Mouse (Mus musculus): ENCODE measurements around the gene Chst14. TPM values are rescaled to one million over a fixed set of nuclear protein-coding genes. Genes with fewer than 3 reads are reported as not detected.

Chst14 gene
- polyA plus RNA-seq, 1 experiment from 2014 or later, result 38.0 TPM

DNA sequence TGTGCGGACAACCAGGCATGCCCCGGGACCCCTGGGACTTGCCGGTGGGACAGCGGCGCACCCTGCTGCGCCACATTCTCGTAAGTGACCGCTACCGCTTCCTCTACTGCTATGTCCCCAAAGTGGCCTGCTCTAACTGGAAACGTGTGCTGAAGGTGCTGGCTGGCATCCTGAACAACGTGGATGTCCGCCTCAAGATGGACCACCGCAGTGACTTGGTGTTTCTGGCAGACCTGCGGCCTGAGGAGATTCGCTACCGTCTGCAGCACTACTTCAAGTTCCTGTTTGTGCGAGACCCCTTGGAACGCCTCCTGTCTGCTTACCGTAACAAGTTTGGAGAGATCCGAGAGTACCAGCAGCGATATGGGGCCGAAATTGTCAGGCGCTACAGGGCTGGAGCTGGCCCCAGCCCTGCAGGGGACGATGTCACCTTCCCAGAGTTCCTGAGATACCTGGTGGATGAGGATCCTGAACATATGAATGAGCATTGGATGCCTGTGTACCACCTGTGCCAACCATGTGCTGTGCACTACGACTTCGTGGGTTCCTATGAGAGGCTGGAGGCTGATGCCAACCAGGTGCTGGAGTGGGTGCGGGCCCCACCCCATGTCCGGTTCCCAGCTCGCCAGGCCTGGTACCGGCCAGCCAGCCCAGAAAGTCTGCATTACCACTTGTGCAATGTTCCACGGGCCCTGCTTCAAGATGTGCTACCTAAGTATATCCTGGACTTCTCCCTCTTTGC, 873 bp downstream of the Chst14 start:
- no peaks in the 10 kb centered on the region for H3K27me3 ChIP-seq (ENCODE audit: control insufficient read depth, insufficient read depth, low read length)
- H3K27ac ChIP-seq (ENCODE audit: low read length), result peak overlapping the region; percentile 74; the same call in 1 of the 2 replicates
- ATAC-seq (ENCODE audit: insufficient number of reproducible peaks, insufficient read depth, low FRiP score, low read depth), result no peak
- H3K9me3 ChIP-seq (ENCODE audit: control insufficient read depth, low read depth, low read length), result no peaks in the 10 kb centered on the region
- peaks cover 3% of the 10 kb centered on the region; the same call in 1 of the 2 replicates for H3K36me3 ChIP-seq (ENCODE audit: control insufficient read depth, insufficient read depth, low read length)
- WGBS, result 27% methylated on average over 31 of the region's 31 CpGs
- H3K4me2 ChIP-seq (replicated peaks; ENCODE audit: low read depth, low read length), result peak overlapping the region; percentile 72
- H3K9ac ChIP-seq (replicated peaks; ENCODE audit: low read depth, low read length), result peak overlapping the region; percentile 80
- H3K4me1 ChIP-seq (ENCODE audit: control insufficient read depth, insufficient read depth, low read length), result peaks cover 19% of the 10 kb centered on the region; the same call in 1 of the 2 replicates
- H3K4me3 ChIP-seq (ENCODE audit: low read depth, low read length), result peak overlapping the region; percentile 71

DNA sequence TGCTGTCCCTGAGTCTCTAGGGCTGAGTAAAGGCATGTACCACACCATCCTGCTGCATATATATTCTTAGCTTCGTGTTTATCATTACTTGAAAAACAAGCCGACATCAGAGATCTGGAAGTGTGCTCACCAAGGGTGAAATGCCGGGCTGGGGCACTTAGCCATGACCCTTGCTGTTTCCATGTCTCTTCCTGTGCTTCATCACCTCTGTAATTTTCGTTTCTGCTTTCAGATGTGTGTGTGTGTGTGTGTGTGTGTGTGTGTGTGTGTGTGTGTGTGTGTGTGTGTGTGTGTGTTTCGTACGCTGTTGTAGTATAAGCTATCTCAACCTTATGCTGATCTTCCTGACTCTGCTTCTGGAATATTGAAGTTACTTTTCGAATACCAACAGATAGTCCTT, 15.0 kb downstream of the Chst14 start:
- Histone ChIP-seq H3K4me3 (ENCODE audit: low read depth, low read length) (no peak overlapping the region), H3K4me2 (replicated peaks; ENCODE audit: low read depth, low read length) (no peak overlapping the region), H3K4me1 (ENCODE audit: control insufficient read depth, insufficient read depth, low read length) (no peaks in the 10 kb centered on the region), H3K9ac (replicated peaks; ENCODE audit: low read depth, low read length) (no peak overlapping the region), H3K36me3 (ENCODE audit: control insufficient read depth, insufficient read depth, low read length) (no peaks in the 10 kb centered on the region), H3K9me3 (ENCODE audit: control insufficient read depth, low read depth, low read length) (no peaks in the 10 kb centered on the region), H3K27ac (ENCODE audit: low read length) (no peak overlapping the region), H3K27me3 (ENCODE audit: control insufficient read depth, insufficient read depth, low read length) (no peaks in the 10 kb centered on the region)
- no peak for ATAC-seq (ENCODE audit: insufficient number of reproducible peaks, insufficient read depth, low FRiP score, low read depth)
- 62% methylated on average over 7 of the region's 7 CpGs for WGBS

DNA sequence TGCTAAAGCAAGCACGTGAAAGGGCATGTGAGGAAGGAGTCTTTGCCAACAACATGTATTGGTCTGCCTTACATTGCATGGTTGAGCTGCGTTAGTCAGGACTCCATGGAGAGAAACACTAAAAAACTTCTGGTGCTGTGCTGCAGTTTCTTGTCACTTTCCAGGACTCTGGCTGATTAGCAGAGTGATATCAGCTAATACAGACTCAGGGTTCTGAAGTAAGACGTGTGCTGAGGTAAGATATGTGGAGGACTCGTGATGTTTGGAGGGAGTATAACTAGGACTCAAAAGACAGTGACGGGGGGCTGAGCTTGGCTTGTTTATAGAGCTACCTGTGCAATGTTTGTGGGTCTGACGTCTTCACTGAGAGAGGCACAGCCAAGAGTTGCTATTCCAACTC, 16.9 kb downstream of the Chst14 start:
- Histone ChIP-seq H3K9me3 (ENCODE audit: control insufficient read depth, low read depth, low read length) (no peaks in the 10 kb centered on the region), H3K36me3 (ENCODE audit: control insufficient read depth, insufficient read depth, low read length) (no peaks in the 10 kb centered on the region), H3K4me2 (replicated peaks; ENCODE audit: low read depth, low read length) (no peak overlapping the region), H3K27me3 (ENCODE audit: control insufficient read depth, insufficient read depth, low read length) (no peaks in the 10 kb centered on the region), H3K4me3 (ENCODE audit: low read depth, low read length) (no peak overlapping the region), H3K9ac (replicated peaks; ENCODE audit: low read depth, low read length) (no peak overlapping the region), H3K4me1 (ENCODE audit: control insufficient read depth, insufficient read depth, low read length) (no peaks in the 10 kb centered on the region), H3K27ac (ENCODE audit: low read length) (no peak overlapping the region)
- ATAC-seq (ENCODE audit: insufficient number of reproducible peaks, insufficient read depth, low FRiP score, low read depth), result no peak
- 85% methylated on average over 6 of the region's 6 CpGs for WGBS

DNA sequence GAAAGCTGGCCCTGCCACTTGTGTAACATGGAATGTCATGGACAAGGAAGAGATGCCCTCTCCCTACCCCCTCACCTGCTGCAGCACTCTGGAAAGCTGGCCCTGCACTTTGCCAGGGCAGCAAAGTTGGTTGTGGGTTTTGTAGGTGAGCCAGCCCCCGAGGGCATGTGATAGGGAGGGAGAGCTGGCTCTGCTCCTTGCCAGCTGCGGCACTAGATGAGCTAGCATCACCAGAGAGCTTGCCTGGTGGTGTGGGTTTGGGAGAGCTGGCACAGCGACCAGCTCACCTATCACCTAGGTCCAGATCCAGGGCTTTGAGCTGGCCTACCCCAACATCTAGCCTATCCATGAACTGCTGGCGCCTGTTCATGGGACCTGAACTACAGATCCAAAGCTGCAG, 22.5 kb downstream of the Chst14 start:
- 89% methylated on average over 4 of the region's 4 CpGs for WGBS

DNA sequence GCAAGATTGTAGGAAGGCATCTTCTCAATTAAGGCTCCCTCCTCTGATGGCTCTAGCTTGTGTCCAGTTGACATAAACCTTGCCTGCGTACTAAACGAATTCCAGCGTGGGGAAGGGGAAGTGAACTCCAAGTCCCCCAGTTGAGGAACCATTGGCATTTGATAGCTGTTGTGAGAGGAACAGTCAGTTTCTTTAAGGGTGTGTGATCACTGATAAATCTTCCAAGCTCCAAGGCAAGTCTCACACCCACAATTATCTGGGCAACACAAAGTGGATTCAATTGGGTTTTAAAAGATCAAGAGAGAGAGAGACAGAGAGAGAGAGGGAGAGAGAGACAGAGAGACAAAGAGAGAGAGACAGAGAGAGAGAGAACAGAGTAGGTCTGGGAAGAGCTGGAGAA, 23.4 kb downstream of the Chst14 start:
- Histone ChIP-seq H3K4me1 (ENCODE audit: control insufficient read depth, insufficient read depth, low read length) (no peaks in the 10 kb centered on the region), H3K9me3 (ENCODE audit: control insufficient read depth, low read depth, low read length) (no peaks in the 10 kb centered on the region), H3K27me3 (ENCODE audit: control insufficient read depth, insufficient read depth, low read length) (no peaks in the 10 kb centered on the region), H3K27ac (ENCODE audit: low read length) (no peak overlapping the region), H3K4me3 (ENCODE audit: low read depth, low read length) (no peak overlapping the region), H3K4me2 (replicated peaks; ENCODE audit: low read depth, low read length) (no peak overlapping the region), H3K9ac (replicated peaks; ENCODE audit: low read depth, low read length) (no peak overlapping the region), H3K36me3 (ENCODE audit: control insufficient read depth, insufficient read depth, low read length) (no peaks in the 10 kb centered on the region)
- ATAC-seq (ENCODE audit: insufficient number of reproducible peaks, insufficient read depth, low FRiP score, low read depth), result no peak
- WGBS, result 66% methylated on average over 3 of the region's 3 CpGs

More for the DNA sequence above, 22.5 kb downstream of the Chst14 start:
- Histone ChIP-seq H3K36me3 (ENCODE audit: control insufficient read depth, insufficient read depth, low read length) (no peaks in the 10 kb centered on the region), H3K9me3 (ENCODE audit: control insufficient read depth, low read depth, low read length) (no peaks in the 10 kb centered on the region), H3K4me2 (replicated peaks; ENCODE audit: low read depth, low read length) (no peak overlapping the region), H3K4me1 (ENCODE audit: control insufficient read depth, insufficient read depth, low read length) (no peaks in the 10 kb centered on the region), H3K4me3 (ENCODE audit: low read depth, low read length) (no peak overlapping the region), H3K27ac (ENCODE audit: low read length) (no peak overlapping the region), H3K9ac (replicated peaks; ENCODE audit: low read depth, low read length) (no peak overlapping the region), H3K27me3 (ENCODE audit: control insufficient read depth, insufficient read depth, low read length) (no peaks in the 10 kb centered on the region)
- ATAC-seq (ENCODE audit: insufficient number of reproducible peaks, insufficient read depth, low FRiP score, low read depth), result no peak

DNA sequence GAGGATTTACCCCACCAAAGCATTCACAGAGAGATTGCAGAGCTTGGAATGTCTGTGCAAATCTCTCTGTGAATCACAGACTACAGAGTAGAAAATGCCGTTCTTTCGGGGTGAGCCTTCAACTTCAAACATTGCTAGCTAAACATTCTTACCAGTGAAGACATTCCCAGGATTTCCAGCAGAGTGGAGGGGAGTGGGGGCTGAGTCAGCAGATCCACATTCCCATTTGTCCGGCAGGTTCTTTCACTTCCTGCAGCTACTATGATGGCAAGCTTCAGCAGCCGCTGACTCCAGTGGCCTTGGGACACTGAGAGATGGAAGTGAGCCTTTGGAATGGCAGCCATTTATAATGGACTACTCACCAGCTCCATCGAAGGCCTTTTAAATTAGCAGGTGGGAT, 30.2 kb downstream of the Chst14 start:
- Histone ChIP-seq H3K9me3 (ENCODE audit: control insufficient read depth, low read depth, low read length) (no peaks in the 10 kb centered on the region), H3K36me3 (ENCODE audit: control insufficient read depth, insufficient read depth, low read length) (no peaks in the 10 kb centered on the region), H3K4me1 (ENCODE audit: control insufficient read depth, insufficient read depth, low read length) (no peaks in the 10 kb centered on the region), H3K4me3 (ENCODE audit: low read depth, low read length) (no peak overlapping the region), H3K27ac (ENCODE audit: low read length) (no peak overlapping the region), H3K27me3 (ENCODE audit: control insufficient read depth, insufficient read depth, low read length) (no peaks in the 10 kb centered on the region), H3K4me2 (replicated peaks; ENCODE audit: low read depth, low read length) (no peak overlapping the region), H3K9ac (replicated peaks; ENCODE audit: low read depth, low read length) (no peak overlapping the region)
- WGBS, result 51% methylated on average over 5 of the region's 5 CpGs
- no peak for ATAC-seq (ENCODE audit: insufficient number of reproducible peaks, insufficient read depth, low FRiP score, low read depth)

DNA sequence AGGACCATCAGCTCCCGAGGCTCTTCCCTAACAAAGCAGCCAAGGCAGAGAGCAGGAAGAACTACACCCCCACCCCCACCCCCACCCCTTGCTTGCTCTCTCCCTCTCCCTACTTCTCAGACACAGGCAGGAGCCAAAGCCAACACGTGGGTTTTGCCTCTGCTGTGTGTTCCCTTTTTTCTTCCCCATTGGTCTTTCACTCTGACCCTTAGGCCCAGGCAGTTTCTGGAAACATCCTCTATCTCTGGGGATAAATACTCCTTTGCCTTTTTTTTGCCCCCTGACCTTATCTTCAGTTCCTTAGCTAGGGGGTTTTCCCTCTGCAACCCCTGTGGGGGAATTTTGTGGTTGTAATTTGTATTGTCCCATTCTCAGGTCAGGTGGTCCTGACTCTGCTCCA, 33.3 kb downstream of the Chst14 start:
- no peaks in the 10 kb centered on the region for H3K9me3 ChIP-seq (ENCODE audit: control insufficient read depth, low read depth, low read length)
- H3K4me3 ChIP-seq (ENCODE audit: low read depth, low read length), result no peak overlapping the region
- no peak overlapping the region for H3K4me2 ChIP-seq (replicated peaks; ENCODE audit: low read depth, low read length)
- no peak overlapping the region for H3K9ac ChIP-seq (replicated peaks; ENCODE audit: low read depth, low read length)
- H3K27me3 ChIP-seq (ENCODE audit: control insufficient read depth, insufficient read depth, low read length), result no peaks in the 10 kb centered on the region
- no peaks in the 10 kb centered on the region for H3K4me1 ChIP-seq (ENCODE audit: control insufficient read depth, insufficient read depth, low read length)
- no peaks in the 10 kb centered on the region for H3K36me3 ChIP-seq (ENCODE audit: control insufficient read depth, insufficient read depth, low read length)
- H3K27ac ChIP-seq (ENCODE audit: low read length), result no peak overlapping the region
- no peak for ATAC-seq (ENCODE audit: insufficient number of reproducible peaks, insufficient read depth, low FRiP score, low read depth)
- WGBS, result 13% methylated on average over 2 of the region's 2 CpGs

DNA sequence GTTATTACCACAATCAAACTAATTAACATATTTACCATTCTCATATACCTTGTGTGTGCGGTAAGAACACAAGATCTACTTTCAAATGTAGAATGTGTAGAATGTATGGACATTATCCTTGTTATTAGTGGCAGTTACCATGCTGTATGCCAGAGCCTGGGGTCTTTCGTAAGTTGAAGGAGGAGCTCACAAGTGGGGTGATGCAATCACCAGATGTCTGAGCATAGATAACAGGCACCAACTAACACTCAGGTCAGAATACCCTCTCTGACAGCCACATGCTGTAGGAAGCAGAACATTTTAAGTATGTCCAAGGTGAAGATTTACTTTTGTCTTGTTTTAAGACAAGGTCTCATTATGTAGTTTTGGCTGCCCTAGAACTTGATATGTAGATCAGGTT, 34.1 kb downstream of the Chst14 start:
- Histone ChIP-seq H3K27me3 (ENCODE audit: control insufficient read depth, insufficient read depth, low read length) (no peaks in the 10 kb centered on the region), H3K4me3 (ENCODE audit: low read depth, low read length) (no peak overlapping the region), H3K4me1 (ENCODE audit: control insufficient read depth, insufficient read depth, low read length) (no peaks in the 10 kb centered on the region), H3K9ac (replicated peaks; ENCODE audit: low read depth, low read length) (no peak overlapping the region), H3K4me2 (replicated peaks; ENCODE audit: low read depth, low read length) (no peak overlapping the region), H3K9me3 (ENCODE audit: control insufficient read depth, low read depth, low read length) (no peaks in the 10 kb centered on the region), H3K27ac (ENCODE audit: low read length) (no peak overlapping the region), H3K36me3 (ENCODE audit: control insufficient read depth, insufficient read depth, low read length) (no peaks in the 10 kb centered on the region)
- no peak for ATAC-seq (ENCODE audit: insufficient number of reproducible peaks, insufficient read depth, low FRiP score, low read depth)
- WGBS, result 83% methylated on average over 2 of the region's 2 CpGs

DNA sequence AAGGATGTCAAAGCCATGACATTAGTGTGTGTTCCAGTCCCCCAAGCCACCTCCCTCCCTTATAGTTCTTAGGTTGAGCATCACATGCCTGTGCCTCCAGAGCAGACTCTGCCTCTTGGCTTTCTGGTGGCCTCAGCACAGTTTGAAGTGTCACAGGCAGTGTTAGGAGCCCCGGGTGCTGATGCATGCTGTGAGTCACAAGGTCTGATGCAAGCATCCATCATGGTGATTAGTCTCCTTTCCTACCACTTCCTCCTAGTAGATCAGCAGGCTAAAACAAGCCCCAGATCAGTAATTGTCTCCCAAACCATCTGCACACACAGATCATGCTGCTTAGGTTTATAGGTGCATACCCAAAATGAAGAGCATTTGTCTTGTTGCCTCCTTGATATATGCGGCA, 35.2 kb downstream of the Chst14 start:
- H3K27me3 ChIP-seq (ENCODE audit: control insufficient read depth, insufficient read depth, low read length), result no peaks in the 10 kb centered on the region
- no peak overlapping the region for H3K9ac ChIP-seq (replicated peaks; ENCODE audit: low read depth, low read length)
- H3K27ac ChIP-seq (ENCODE audit: low read length), result no peak overlapping the region
- no peak overlapping the region for H3K4me3 ChIP-seq (ENCODE audit: low read depth, low read length)
- H3K36me3 ChIP-seq (ENCODE audit: control insufficient read depth, insufficient read depth, low read length), result no peaks in the 10 kb centered on the region
- no peak for ATAC-seq (ENCODE audit: insufficient number of reproducible peaks, insufficient read depth, low FRiP score, low read depth)
- no peak overlapping the region for H3K4me2 ChIP-seq (replicated peaks; ENCODE audit: low read depth, low read length)
- no peaks in the 10 kb centered on the region for H3K4me1 ChIP-seq (ENCODE audit: control insufficient read depth, insufficient read depth, low read length)
- WGBS, result 29% methylated on average over 2 of the region's 2 CpGs
- no peaks in the 10 kb centered on the region for H3K9me3 ChIP-seq (ENCODE audit: control insufficient read depth, low read depth, low read length)
